Mouse (Mus musculus) liver, embryonic 12.5 days (tissue): ENCODE measurements around the gene Adam11. TPM values are rescaled to one million over a fixed set of nuclear protein-coding genes. Genes with fewer than 3 reads are reported as not detected.
A peak's percentile ranks its signal among the peaks of the same experiment; 100 is the strongest.

Source experiments
- ATAC-seq: fragments of 200-750 bp; cut with Nextera tagmentation; 2 replicates; pipeline ENCODE4 v1.8.0; 2017; ENCODE audit warnings: moderate number of reproducible peaks, mild to moderate bottlenecking, moderate library complexity
- H3K27ac ChIP-seq: fragments of 300-500 bp; sonication (generic); 2 replicates; pipeline ENCODE4 v1.5.1; 2016; ENCODE audit warnings: mild to moderate bottlenecking
- H3K27me3 ChIP-seq: fragments of 300-500 bp; sonication (generic); replicated peaks from 2 replicates; pipeline ENCODE4 v1.6.1; 2016; ENCODE audit warnings: mild to moderate bottlenecking, moderate library complexity
- H3K36me3 ChIP-seq: fragments of 300-500 bp; sonication (generic); 2 replicates; pipeline ENCODE4 v1.6.1; 2016; ENCODE audit warnings: mild to moderate bottlenecking, moderate library complexity
- H3K4me1 ChIP-seq: fragments of 300-500 bp; sonication (generic); 2 replicates; pipeline ENCODE4 v1.6.1; 2016
- H3K4me2 ChIP-seq: fragments of 300-500 bp; sonication (generic); 2 replicates; pipeline ENCODE4 v1.6.1; 2016; ENCODE audit warnings: mild to moderate bottlenecking, moderate library complexity
- H3K4me3 ChIP-seq: fragments of 300-500 bp; sonication (generic); 2 replicates; pipeline ENCODE4 v1.5.1; 2016; ENCODE audit warnings: mild to moderate bottlenecking, moderate library complexity
- H3K9ac ChIP-seq: fragments of 300-500 bp; sonication (generic); 2 replicates; pipeline ENCODE4 v1.6.1; 2016; ENCODE audit warnings: mild to moderate bottlenecking, moderate library complexity
- H3K9me3 ChIP-seq: fragments of 300-500 bp; sonication (generic); replicated peaks from 2 replicates; pipeline ENCODE4 v1.6.1; 2016; ENCODE audit warnings: mild to moderate bottlenecking, moderate library complexity
- WGBS: fragments of 180-500 bp; shearing (Covaris S2); methylation state at CpG from one replicate; pipeline ENCODE4 v1.1.7; 2016; ENCODE audit not compliant: insufficient replicate concordance; 5-methylcytosine and 5-hydroxymethylcytosine counted together
- polyA plus RNA-seq: library from polyadenylated mRNA; unstranded; fragments of >200 nt; fragmentation: Nextera tagmentation; extraction: Ambion mirVana; gene quantifications from 2 replicates; pipeline ENCODE4 v1.2.1, GENCODE M21; 2016

The Adam11 gene
- polyA plus RNA-seq, 1 experiment from 2014 or later, result 0.48 TPM

- no peak overlapping the region for H3K4me3 ChIP-seq
- no peak overlapping the region for H3K27ac ChIP-seq
- 55% methylated on average over 11 of the region's 11 CpGs for WGBS
- H3K27me3 ChIP-seq, result peaks cover 49% of the 10 kb centered on the region
- H3K9ac ChIP-seq, result no peak overlapping the region
- H3K36me3 ChIP-seq, result no peaks in the 10 kb centered on the region
- peaks cover 17% of the 10 kb centered on the region for H3K4me1 ChIP-seq
- H3K9me3 ChIP-seq, result no peaks in the 10 kb centered on the region
- no peak for ATAC-seq
- H3K4me2 ChIP-seq, result no peak overlapping the region
These were observed 20.6 kb upstream of the Adam11 start for GRCm38 (mm10) chr11:102740634-102741033.

- Histone ChIP-seq H3K9me3 (no peaks in the 10 kb centered on the region), H3K9ac (no peak overlapping the region), H3K4me3 (no peak overlapping the region), H3K27ac (0 out of 2 replicates have a peak overlapping the region, but pooled peaks have one; percentile 16), H3K27me3 (peaks cover 49% of the 10 kb centered on the region), H3K4me2 (peak overlapping the region; percentile 29), H3K4me1 (peaks cover 17% of the 10 kb centered on the region), H3K36me3 (no peaks in the 10 kb centered on the region)
- ATAC-seq, result no peak
- 17% methylated on average over 22 of the region's 22 CpGs for WGBS
These were observed 19.9 kb upstream of the Adam11 start for GRCm38 (mm10) chr11:102741129-102741950.

- Histone ChIP-seq H3K4me3 (no peak overlapping the region), H3K4me2 (no peak overlapping the region), H3K36me3 (no peaks in the 10 kb centered on the region), H3K4me1 (peaks cover 17% of the 10 kb centered on the region), H3K9ac (no peak overlapping the region), H3K9me3 (no peaks in the 10 kb centered on the region), H3K27ac (no peak overlapping the region), H3K27me3 (peaks cover 49% of the 10 kb centered on the region)
- no peak for ATAC-seq
- WGBS, result 68% methylated on average over 7 of the region's 7 CpGs
These were observed 19.2 kb upstream of the Adam11 start for GRCm38 (mm10) chr11:102742066-102742465.

GRCm38 (mm10) chr11:102742843-102743242 is 18.4 kb upstream of the Adam11 start:
- ATAC-seq, result no peak
- no peak overlapping the region for H3K27ac ChIP-seq
- no peaks in the 10 kb centered on the region for H3K9me3 ChIP-seq
- no peak overlapping the region for H3K4me3 ChIP-seq
- H3K27me3 ChIP-seq, result peaks cover 45% of the 10 kb centered on the region
- H3K36me3 ChIP-seq, result no peaks in the 10 kb centered on the region
- H3K4me1 ChIP-seq, result peaks cover 17% of the 10 kb centered on the region
- no peak overlapping the region for H3K4me2 ChIP-seq
- H3K9ac ChIP-seq, result no peak overlapping the region
- 54% methylated on average over 5 of the region's 5 CpGs for WGBS

DNA sequence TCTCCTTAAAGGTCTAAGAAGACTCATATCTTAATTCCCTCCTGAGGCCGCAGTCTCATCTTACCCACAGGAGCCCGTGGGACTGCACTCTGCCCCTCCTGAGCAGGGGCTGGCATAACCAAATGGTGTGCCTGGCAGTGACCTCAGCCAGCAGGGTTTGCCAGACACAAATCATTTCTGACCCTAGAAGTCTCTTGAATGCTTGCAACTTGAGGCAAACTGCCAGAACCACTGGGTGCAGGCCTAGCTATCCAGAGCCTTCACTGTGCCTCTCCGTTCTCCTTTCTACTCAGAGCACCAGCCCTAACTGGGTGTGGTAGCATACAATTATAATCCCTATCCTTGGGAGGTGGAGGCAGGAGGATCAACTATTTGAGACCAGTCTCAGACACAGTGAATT is 16.5 kb upstream of the Adam11 start:
- Histone ChIP-seq H3K4me2 (no peak overlapping the region), H3K9me3 (no peaks in the 10 kb centered on the region), H3K36me3 (no peaks in the 10 kb centered on the region), H3K27me3 (peaks cover 30% of the 10 kb centered on the region), H3K9ac (no peak overlapping the region), H3K4me1 (peaks cover 9% of the 10 kb centered on the region; the same call in 1 of the 2 replicates), H3K27ac (no peak overlapping the region), H3K4me3 (no peak overlapping the region)
- 64% methylated on average over 3 of the region's 3 CpGs for WGBS
- ATAC-seq, result no peak

GRCm38 (mm10) chr11:102747866-102748265 is 13.4 kb upstream of the Adam11 start:
- Histone ChIP-seq H3K4me2 (no peak overlapping the region), H3K9ac (no peak overlapping the region), H3K36me3 (no peaks in the 10 kb centered on the region), H3K4me1 (no peaks in the 10 kb centered on the region), H3K27me3 (peaks cover 17% of the 10 kb centered on the region; the same call in 1 of the 2 replicates), H3K27ac (no peak overlapping the region), H3K9me3 (no peaks in the 10 kb centered on the region), H3K4me3 (no peak overlapping the region)
- 44% methylated on average over 1 of the region's 1 CpGs for WGBS
- no peak for ATAC-seq

- H3K9ac ChIP-seq, result no peak overlapping the region
- ATAC-seq, result no peak
- H3K4me2 ChIP-seq, result no peak overlapping the region
- 61% methylated on average over 4 of the region's 4 CpGs for WGBS
- H3K4me3 ChIP-seq, result no peak overlapping the region
- no peaks in the 10 kb centered on the region for H3K4me1 ChIP-seq
- no peak overlapping the region for H3K27ac ChIP-seq
- H3K27me3 ChIP-seq, result peaks cover 17% of the 10 kb centered on the region; the same call in 1 of the 2 replicates
- no peaks in the 10 kb centered on the region for H3K9me3 ChIP-seq
- H3K36me3 ChIP-seq, result no peaks in the 10 kb centered on the region
These were observed 12.9 kb upstream of the Adam11 start for GRCm38 (mm10) chr11:102748381-102748780.

- Histone ChIP-seq H3K4me1 (peaks cover 7% of the 10 kb centered on the region), H3K9me3 (no peaks in the 10 kb centered on the region), H3K4me2 (no peak overlapping the region), H3K4me3 (no peak overlapping the region), H3K36me3 (no peaks in the 10 kb centered on the region), H3K9ac (no peak overlapping the region), H3K27ac (no peak overlapping the region), H3K27me3 (peaks cover 17% of the 10 kb centered on the region; the same call in 1 of the 2 replicates)
- WGBS, result 68% methylated on average over 2 of the region's 2 CpGs
- no peak for ATAC-seq
These were observed 11.5 kb upstream of the Adam11 start for GRCm38 (mm10) chr11:102749712-102750111.

DNA sequence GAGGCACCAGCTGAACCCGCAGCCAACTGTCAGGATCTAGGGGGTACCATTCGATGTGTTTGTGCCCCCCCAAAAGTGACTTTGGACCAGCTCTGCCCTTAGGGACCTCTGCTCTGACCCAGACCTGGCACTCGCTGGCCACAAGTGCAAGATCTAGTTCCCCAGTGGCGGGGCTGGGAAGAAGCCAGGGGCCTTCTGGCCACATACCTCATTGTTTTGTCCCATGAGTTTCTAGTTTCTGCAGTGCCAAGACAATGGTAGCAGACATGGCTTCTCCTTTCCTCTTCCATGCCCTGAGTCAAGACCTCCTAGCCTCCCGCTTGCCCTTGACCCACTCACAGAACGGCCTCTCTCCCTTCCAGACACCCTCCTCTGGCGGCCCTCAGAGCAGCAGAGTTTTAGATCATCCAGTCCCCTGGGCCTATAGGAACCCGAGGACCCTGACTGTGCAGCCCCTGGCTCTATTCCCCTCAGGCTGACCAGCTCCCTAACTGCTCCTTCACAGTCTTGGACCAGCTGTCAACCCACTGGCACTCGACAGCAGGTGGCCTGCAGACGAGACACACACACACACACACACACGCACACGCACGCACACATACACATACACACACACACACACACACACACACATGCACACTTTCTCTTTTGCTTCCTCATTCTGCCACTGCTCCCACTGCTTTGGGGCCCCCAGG is 8.2 kb upstream of the Adam11 start:
- Histone ChIP-seq H3K4me1 (peaks cover 7% of the 10 kb centered on the region), H3K9me3 (no peaks in the 10 kb centered on the region), H3K4me3 (no peak overlapping the region), H3K36me3 (no peaks in the 10 kb centered on the region), H3K27me3 (peaks cover 28% of the 10 kb centered on the region), H3K9ac (no peak overlapping the region), H3K4me2 (no peak overlapping the region), H3K27ac (no peak overlapping the region)
- ATAC-seq, result no peak
- 56% methylated on average over 13 of the region's 13 CpGs for WGBS

DNA sequence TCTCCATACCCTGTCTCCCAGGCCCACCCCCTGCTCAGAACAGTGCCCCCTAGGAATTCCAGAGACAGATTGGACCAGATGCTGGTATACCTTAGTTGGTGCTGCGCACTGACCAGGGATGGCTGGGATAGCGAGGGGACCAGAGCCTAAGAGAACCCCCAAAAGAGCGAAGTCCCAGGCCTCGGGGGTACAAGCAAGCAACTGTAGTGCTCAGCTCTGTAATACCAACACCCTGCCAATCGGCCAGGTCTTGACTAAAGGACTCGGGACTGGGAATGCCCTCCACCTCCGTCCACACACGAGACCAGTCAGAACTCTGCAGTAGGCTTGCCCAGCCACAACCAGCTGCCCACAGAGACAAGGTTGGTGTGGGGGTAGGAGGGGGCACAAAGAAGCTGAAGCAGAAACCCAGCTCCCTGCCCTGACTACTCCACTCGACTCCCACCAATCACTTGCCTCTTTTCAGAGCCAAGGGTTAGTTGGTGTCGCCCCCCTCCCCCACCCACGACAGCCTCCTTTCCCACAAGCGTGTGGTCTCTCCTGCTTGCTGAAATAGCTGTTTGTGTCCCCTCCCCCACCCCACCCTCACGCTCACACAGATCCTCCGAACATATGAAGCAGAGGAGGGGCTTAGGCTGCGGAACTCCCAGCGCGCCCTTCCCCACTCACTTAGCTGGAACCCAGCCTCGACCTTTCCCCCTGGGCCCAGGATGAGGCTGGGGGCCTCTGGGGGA is 7.5 kb upstream of the Adam11 start:
- Histone ChIP-seq H3K9ac (no peak overlapping the region), H3K4me1 (peaks cover 7% of the 10 kb centered on the region), H3K9me3 (no peaks in the 10 kb centered on the region), H3K4me3 (no peak overlapping the region), H3K27ac (no peak overlapping the region), H3K27me3 (peaks cover 28% of the 10 kb centered on the region), H3K36me3 (no peaks in the 10 kb centered on the region), H3K4me2 (peak overlapping the region; percentile 27)
- peak; percentile 30; the same call in 1 of the 2 replicates for ATAC-seq
- 41% methylated on average over 18 of the region's 18 CpGs for WGBS

- 47% methylated on average over 4 of the region's 4 CpGs for WGBS
- H3K9ac ChIP-seq, result no peak overlapping the region
- H3K4me2 ChIP-seq, result peak overlapping the region; percentile 27
- H3K36me3 ChIP-seq, result no peaks in the 10 kb centered on the region
- no peaks in the 10 kb centered on the region for H3K9me3 ChIP-seq
- peaks cover 7% of the 10 kb centered on the region for H3K4me1 ChIP-seq
- peaks cover 33% of the 10 kb centered on the region for H3K27me3 ChIP-seq
- ATAC-seq, result no peak
- no peak overlapping the region for H3K27ac ChIP-seq
- no peak overlapping the region for H3K4me3 ChIP-seq
These were observed 6.8 kb upstream of the Adam11 start for GRCm38 (mm10) chr11:102754416-102754815.

- no peak overlapping the region for H3K4me2 ChIP-seq
- H3K4me1 ChIP-seq, result peaks cover 7% of the 10 kb centered on the region
- 68% methylated on average over 7 of the region's 7 CpGs for WGBS
- no peaks in the 10 kb centered on the region for H3K9me3 ChIP-seq
- no peak overlapping the region for H3K9ac ChIP-seq
- no peak for ATAC-seq
- no peaks in the 10 kb centered on the region for H3K36me3 ChIP-seq
- no peak overlapping the region for H3K4me3 ChIP-seq
- peaks cover 42% of the 10 kb centered on the region for H3K27me3 ChIP-seq
- H3K27ac ChIP-seq, result no peak overlapping the region
These were observed 5.8 kb upstream of the Adam11 start for GRCm38 (mm10) chr11:102755391-102755790.
